Mouse (Mus musculus): Measurements from ENCODE around the gene Hspa1a. TPM values are rescaled to one million over a fixed set of nuclear protein-coding genes. Genes with fewer than 3 reads are reported as not detected.
"Not testable (repeated sequence)": the region's sequence is repeated elsewhere in the genome, so short reads cannot be mapped to it uniquely, and the experiment has no call there.

Hspa1a gene
- polyA plus RNA-seq, 1 experiment from 2014 or later, result 2.3 TPM

- H3K9ac ChIP-seq (replicated peaks), result no peak overlapping the region
- H3K27me3 ChIP-seq, result no peaks in the 10 kb centered on the region
- no peaks in the 10 kb centered on the region for H3K9me3 ChIP-seq
- H3K4me2 ChIP-seq (replicated peaks), result no peak overlapping the region
- no peak overlapping the region for H3K27ac ChIP-seq (replicated peaks)
- H3K4me3 ChIP-seq, result no peak overlapping the region
- H3K36me3 ChIP-seq, result peaks cover 100% of the 10 kb centered on the region
- ATAC-seq (ENCODE audit: low FRiP score, low read depth), result no peak
- H3K4me1 ChIP-seq, result no peaks in the 10 kb centered on the region
- WGBS, result 96% methylated on average over 8 of the region's 8 CpGs
These were observed 39.5 kb upstream of the Hspa1a start for GRCm38 (mm10) chr17:35011440-35011839.

- H3K9ac ChIP-seq (replicated peaks), result no peak overlapping the region
- WGBS, result 89% methylated on average over 7 of the region's 7 CpGs
- H3K27me3 ChIP-seq, result no peaks in the 10 kb centered on the region
- no peak overlapping the region for H3K27ac ChIP-seq (replicated peaks)
- no peak overlapping the region for H3K4me2 ChIP-seq (replicated peaks)
- H3K9me3 ChIP-seq, result no peaks in the 10 kb centered on the region
- H3K4me3 ChIP-seq, result no peak overlapping the region
- H3K36me3 ChIP-seq, result peaks cover 98% of the 10 kb centered on the region
- no peaks in the 10 kb centered on the region for H3K4me1 ChIP-seq
- no peak for ATAC-seq (ENCODE audit: low FRiP score, low read depth)
These were observed 37.6 kb upstream of the Hspa1a start for GRCm38 (mm10) chr17:35009586-35009985.

DNA sequence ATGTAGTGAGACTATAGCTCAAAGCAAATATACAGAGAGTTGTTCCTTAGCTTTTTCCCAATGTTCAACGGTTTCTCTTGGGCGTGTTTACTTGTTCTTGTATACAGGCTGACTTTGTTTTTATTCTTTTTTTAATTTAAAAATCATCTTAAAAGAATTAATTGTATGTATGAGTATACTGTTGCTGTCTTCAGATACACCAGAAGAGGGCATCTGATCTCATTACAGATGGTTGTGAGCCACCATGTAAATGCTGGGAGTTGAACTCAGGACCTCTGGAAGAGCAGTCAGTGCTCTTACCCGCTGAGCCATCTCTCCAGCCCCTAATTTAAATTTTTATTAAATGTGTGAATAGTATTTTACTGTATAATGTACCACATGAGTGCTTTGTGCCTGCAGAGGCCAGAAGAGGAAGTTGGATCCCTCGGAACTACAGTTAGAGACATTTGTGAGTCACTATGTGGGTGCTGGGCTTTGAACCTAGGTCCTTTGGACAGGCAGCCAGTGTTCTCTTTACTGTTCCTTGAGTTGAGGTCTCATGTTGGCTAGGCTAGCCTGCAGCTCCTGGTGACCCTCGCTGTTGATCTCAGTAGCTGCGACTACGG lies 35.5 kb upstream of the Hspa1a start:
- no peak overlapping the region for H3K9ac ChIP-seq (replicated peaks)
- peaks cover 83% of the 10 kb centered on the region for H3K36me3 ChIP-seq
- WGBS, result 96% methylated on average over 7 of the region's 7 CpGs
- no peak overlapping the region for H3K4me2 ChIP-seq (replicated peaks)
- peaks cover 12% of the 10 kb centered on the region for H3K4me1 ChIP-seq
- H3K9me3 ChIP-seq, result no peaks in the 10 kb centered on the region
- ATAC-seq (ENCODE audit: low FRiP score, low read depth), result no peak
- H3K27me3 ChIP-seq, result no peaks in the 10 kb centered on the region
- H3K27ac ChIP-seq (replicated peaks), result no peak overlapping the region
- H3K4me3 ChIP-seq, result no peak overlapping the region

DNA sequence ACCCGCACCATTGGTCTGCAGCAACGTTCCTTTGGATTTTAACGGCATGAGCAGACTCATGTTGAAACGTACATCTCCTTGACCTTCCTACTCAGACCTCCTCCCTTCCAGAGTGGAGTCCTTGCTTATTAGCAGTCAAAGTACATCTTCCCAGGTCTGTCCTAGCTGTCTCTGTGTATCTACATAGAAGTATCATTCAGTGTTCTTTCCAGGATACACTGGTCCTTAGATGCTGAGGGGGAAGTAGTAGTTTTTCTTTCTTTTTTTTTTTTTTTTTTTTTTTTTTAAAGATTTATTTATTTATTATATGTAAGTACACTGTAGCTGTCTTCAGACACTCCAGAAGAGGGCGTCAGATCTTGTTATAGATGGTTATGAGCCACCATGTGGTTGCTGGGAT lies 33.9 kb upstream of the Hspa1a start:
- H3K4me1 ChIP-seq, result peaks cover 22% of the 10 kb centered on the region
- not testable (repeated sequence) for H3K27me3 ChIP-seq; H3K4me3 ChIP-seq; H3K4me2 ChIP-seq (replicated peaks); H3K9ac ChIP-seq (replicated peaks); H3K27ac ChIP-seq (replicated peaks); ATAC-seq (ENCODE audit: low FRiP score, low read depth); H3K9me3 ChIP-seq
- WGBS, result 98% methylated on average over 4 of the region's 5 CpGs
- H3K36me3 ChIP-seq, result peaks cover 68% of the 10 kb centered on the region

DNA sequence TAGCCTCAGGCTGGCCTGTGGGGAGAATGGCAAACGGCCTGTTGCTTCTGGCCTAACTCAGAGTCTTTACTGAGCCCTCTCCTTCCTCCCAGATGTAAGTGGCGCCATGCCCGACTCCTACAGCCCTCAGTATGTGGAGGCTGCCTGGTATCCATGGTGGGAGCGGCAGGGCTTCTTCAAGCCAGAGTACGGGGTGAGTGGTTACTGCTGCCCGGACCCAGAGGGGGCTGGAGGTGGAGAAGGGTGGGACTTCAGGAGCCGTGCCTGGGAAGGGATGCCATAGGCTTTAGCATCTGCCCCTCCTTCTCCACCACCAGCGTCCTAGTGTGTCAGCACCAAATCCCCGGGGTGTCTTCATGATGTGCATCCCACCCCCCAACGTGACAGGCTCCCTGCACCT lies 33.2 kb upstream of the Hspa1a start:
- no peak for ATAC-seq (ENCODE audit: low FRiP score, low read depth)
- no peaks in the 10 kb centered on the region for H3K27me3 ChIP-seq
- H3K27ac ChIP-seq (replicated peaks), result no peak overlapping the region
- H3K4me2 ChIP-seq (replicated peaks), result no peak overlapping the region
- no peaks in the 10 kb centered on the region for H3K9me3 ChIP-seq
- peaks cover 23% of the 10 kb centered on the region for H3K4me1 ChIP-seq
- H3K36me3 ChIP-seq, result peaks cover 60% of the 10 kb centered on the region
- 95% methylated on average over 10 of the region's 10 CpGs for WGBS
- H3K4me3 ChIP-seq, result no peak overlapping the region
- H3K9ac ChIP-seq (replicated peaks), result no peak overlapping the region

DNA sequence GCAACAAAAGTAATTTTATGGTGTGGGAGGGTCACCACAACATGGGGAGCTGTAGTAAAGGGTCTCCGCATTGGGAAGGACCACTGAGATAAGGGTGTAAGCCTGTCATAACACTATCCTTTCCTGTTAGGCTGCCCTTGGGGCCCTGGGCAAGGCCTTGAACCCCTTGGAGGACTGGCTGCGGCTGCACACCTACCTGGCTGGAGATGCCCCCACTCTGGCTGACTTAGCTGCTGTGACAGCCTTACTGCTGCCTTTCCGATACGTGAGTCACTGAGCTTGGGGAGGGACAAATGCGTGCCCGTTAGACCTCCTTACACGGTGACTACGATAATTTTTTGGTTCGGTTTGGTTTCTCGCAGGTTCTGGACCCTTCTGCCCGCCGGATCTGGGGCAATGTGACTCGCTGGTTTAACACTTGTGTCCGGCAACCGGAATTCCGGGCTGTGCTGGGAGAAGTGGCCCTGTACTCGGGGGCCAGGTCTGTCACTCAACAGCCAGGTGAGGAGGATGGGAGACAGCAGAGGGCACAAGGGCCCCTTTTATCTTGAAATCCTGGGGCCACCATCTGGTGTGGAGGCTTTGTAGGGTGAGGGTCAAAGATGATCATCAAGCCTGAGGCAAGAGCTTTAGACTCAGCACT lies 32.2 kb upstream of the Hspa1a start:
- 95% methylated on average over 17 of the region's 17 CpGs for WGBS
- no peaks in the 10 kb centered on the region for H3K27me3 ChIP-seq
- ATAC-seq (ENCODE audit: low FRiP score, low read depth), result no peak
- no peak overlapping the region for H3K4me3 ChIP-seq
- H3K4me2 ChIP-seq (replicated peaks), result no peak overlapping the region
- no peaks in the 10 kb centered on the region for H3K9me3 ChIP-seq
- no peak overlapping the region for H3K9ac ChIP-seq (replicated peaks)
- H3K27ac ChIP-seq (replicated peaks), result no peak overlapping the region
- peaks cover 32% of the 10 kb centered on the region for H3K4me1 ChIP-seq
- peaks cover 51% of the 10 kb centered on the region for H3K36me3 ChIP-seq

GRCm38 (mm10) chr17:35003022-35003838 lies 31.3 kb upstream of the Hspa1a start:
- no peaks in the 10 kb centered on the region for H3K9me3 ChIP-seq
- peak overlapping the region; percentile 100 for H3K4me2 ChIP-seq (replicated peaks)
- peaks cover 49% of the 10 kb centered on the region for H3K36me3 ChIP-seq
- 83% methylated on average over 9 of the region's 9 CpGs for WGBS
- H3K4me1 ChIP-seq, result peaks cover 41% of the 10 kb centered on the region
- no peak overlapping the region for H3K27ac ChIP-seq (replicated peaks)
- no peaks in the 10 kb centered on the region for H3K27me3 ChIP-seq
- 0 out of 2 replicates have a peak overlapping the region, but pooled peaks have one; percentile 10 for H3K4me3 ChIP-seq
- no peak for ATAC-seq (ENCODE audit: low FRiP score, low read depth)
- H3K9ac ChIP-seq (replicated peaks), result peak overlapping the region; percentile 93

DNA sequence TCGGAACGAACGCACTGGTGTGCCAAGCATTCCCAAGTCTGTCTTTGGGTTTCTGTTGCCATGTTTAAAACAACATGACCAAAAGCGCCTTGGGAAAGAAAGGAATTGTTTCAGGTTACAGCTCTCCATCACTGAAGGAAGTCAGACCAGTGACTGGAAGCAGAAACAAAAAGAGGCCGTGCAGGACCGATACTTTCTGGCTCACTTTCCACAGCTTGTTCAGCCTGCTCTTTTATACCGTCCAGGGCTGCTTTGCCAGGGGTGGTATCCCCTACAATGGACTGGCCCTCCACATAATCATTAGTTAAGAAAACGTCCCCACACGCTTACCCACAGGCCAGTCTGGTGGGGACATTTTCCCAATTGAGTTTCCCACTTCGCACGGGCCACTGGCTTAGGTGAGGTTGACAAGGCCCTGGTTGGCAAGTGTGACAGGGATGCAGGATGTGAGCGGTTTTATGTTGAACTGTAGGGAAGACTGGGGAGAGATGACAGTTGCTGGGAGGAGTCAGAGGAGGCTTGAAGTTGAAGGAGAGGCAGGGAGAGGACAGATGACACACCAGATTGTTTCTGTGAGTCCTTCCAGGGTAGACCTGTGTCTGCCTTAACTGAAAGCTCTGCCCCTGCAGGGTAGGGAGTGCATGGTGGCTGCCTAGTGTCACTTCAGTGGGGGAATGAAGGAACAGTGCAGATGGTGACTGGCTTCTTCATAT lies 30.4 kb upstream of the Hspa1a start:
- Histone ChIP-seq H3K9ac (replicated peaks) (peak overlapping the region; percentile 93), H3K36me3 (peaks cover 40% of the 10 kb centered on the region), H3K27me3 (no peaks in the 10 kb centered on the region), H3K9me3 (no peaks in the 10 kb centered on the region), H3K4me1 (peaks cover 41% of the 10 kb centered on the region), H3K27ac (replicated peaks) (peak overlapping the region; percentile 97), H3K4me2 (replicated peaks) (peak overlapping the region; percentile 100), H3K4me3 (peak overlapping the region; percentile 92)
- ATAC-seq (ENCODE audit: low FRiP score, low read depth), result no peak
- WGBS, result 11% methylated on average over 12 of the region's 12 CpGs

GRCm38 (mm10) chr17:35001452-35002152 lies 29.6 kb upstream of the Hspa1a start:
- no peaks in the 10 kb centered on the region for H3K27me3 ChIP-seq
- under 1% methylated on average over 35 of the region's 35 CpGs for WGBS
- peaks cover 33% of the 10 kb centered on the region for H3K36me3 ChIP-seq
- H3K4me3 ChIP-seq, result peak overlapping the region; percentile 92
- no peak; the same call in 1 of the 2 replicates for ATAC-seq (ENCODE audit: low FRiP score, low read depth)
- no peaks in the 10 kb centered on the region for H3K9me3 ChIP-seq
- peak overlapping the region; percentile 100 for H3K4me2 ChIP-seq (replicated peaks)
- H3K4me1 ChIP-seq, result peaks cover 45% of the 10 kb centered on the region
- peak overlapping the region; percentile 97 for H3K27ac ChIP-seq (replicated peaks)
- peak overlapping the region; percentile 93 for H3K9ac ChIP-seq (replicated peaks)

DNA sequence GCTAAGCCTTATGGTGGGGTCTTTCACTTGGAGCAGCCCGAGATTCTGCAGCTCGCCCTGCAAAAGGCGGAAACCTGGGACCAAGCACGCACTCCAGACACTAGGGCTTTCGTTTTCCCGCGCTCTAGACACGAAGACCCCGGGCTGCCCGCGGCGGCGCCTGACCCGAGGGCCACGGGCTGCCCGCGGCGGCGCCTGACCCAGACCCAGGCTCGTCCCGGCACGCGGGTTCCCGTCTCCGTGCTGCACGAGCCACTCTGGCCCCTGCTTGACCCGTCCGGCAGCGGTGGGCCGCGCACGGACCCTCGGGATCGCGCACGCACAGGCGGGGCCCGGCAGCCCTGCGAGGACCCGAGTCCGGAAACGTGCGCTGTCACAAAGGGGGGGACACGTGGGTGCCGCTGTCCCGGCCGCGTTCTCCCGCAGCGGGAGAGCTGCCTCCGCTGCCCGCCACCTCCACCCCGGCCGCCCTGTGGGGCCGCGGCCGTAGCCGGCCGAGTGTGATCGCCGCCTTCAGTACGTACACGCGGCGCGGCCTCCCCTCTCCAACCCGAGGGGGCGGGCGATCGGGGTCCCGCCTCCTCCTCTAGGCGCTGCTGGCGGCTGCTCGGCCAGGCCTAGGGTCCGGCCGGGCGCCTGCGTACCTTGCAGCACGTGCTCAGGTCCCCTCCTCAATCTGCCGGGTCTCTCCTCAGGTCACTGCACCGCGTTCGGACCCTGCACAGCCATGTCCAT lies 28.9 kb upstream of the Hspa1a start, which contains the start of gene Vars:
Gene Vars (plus strand): TSS at position 271 of the 735 bp plus-strand sequence.
- ATAC-seq (ENCODE audit: low FRiP score, low read depth), result peak; percentile 91
- H3K9me3 ChIP-seq, result no peaks in the 10 kb centered on the region
- H3K27ac ChIP-seq (replicated peaks), result peak within 1 kb of the TSS; percentile 97
- peak within 1 kb of the TSS; percentile 92 for H3K4me3 ChIP-seq
- peaks cover 32% of the 10 kb centered on the region for H3K36me3 ChIP-seq
- H3K4me2 ChIP-seq (replicated peaks), result peak within 1 kb of the TSS; percentile 100
- H3K9ac ChIP-seq (replicated peaks), result peak within 1 kb of the TSS; percentile 93
- WGBS, result under 1% methylated on average over 83 of the region's 83 CpGs
- peaks cover 47% of the 10 kb centered on the region for H3K4me1 ChIP-seq
- H3K27me3 ChIP-seq, result no peaks in the 10 kb centered on the region

All from midbrain, embryonic 12.5 days (tissue).